Mouse (Mus musculus): ENCODE measurements around the gene Ttc4. TPM values are rescaled to one million over a fixed set of nuclear protein-coding genes. Genes with fewer than 3 reads are reported as not detected.

Ttc4 gene
- 10 to 100 TPM; 28.8 to 32.3 TPM for total RNA-seq (2021)
- long read RNA-seq, experiment 1, transcript Ttc4-201 (10 exons, 2,121 nt), result major isoform, 40 of 52 reads
- long read RNA-seq, experiment 1, partial matches to known transcripts, result 2 of 52 reads
- long read RNA-seq, experiment 1, other reads (novel, unspliced or antisense), result 10 of 52 reads
- long read RNA-seq, experiment 2, transcript Ttc4-201 (10 exons, 2,121 nt), result major isoform, 35 of 48 reads
- long read RNA-seq, experiment 2, partial matches to known transcripts, result 3 of 48 reads
- long read RNA-seq, experiment 2, other reads (novel, unspliced or antisense), result 10 of 48 reads

DNA sequence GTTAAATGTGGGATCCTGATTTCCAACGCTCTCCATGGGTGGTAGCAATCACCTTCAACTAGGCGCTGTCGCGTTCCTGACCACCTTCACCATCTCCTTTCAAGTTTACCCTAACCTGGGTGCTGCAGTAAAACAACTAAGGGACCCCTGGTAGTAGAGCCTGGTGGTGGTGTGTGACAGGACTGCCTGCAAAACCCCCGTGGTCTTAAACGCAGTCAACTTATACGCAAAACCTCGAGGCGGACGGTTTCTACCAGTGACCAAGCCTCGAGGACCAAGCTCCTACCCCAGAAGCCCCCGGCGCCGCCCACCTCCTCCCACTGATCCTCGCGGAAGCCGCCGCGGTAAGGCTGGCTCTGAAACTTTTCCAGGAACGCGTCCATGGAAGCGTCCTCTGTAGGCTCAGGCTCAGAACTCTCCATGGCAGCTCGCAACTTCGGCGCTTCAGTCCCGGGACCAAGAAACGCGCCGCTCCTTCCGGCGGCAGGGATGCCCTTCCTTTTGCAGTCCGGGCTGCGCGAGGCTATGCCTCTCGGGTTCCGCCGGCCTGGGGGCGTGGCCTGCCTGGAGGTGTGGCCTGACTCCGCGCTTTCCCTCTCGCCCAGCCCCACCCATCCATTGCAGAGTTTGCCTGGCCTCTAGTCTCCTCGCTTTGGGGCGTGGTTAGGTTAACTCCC is at the start of gene Ttc4:
Ttc4 (minus strand) TSS at position 503 of the 677 bp plus-strand sequence.
- DNase-seq (ENCODE audit: low spot score in 2 of 2), result peak; percentile 88 to 92

DNA sequence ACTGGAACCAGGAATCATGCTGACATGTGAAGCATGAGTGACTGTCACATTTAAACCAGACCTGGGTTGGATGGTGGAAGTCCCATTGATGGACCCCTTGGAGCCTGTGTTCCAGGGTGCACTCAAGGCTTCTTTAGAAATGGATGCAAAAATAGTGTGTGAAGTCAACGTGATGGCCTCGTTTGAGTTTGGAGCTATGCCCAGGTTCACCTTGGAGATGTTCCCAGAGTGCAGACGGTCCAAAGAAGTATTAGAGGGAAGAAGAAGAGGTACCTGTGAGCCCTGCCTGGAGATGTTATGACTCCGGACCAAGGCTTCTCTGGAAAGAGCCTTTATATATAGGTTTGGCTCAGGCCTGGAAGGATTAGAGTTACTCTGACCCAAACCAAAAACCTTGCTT is 41.9 kb upstream of the Ttc4 start:
- DNase-seq (ENCODE audit: low spot score in 2 of 2), result no peak

DNA sequence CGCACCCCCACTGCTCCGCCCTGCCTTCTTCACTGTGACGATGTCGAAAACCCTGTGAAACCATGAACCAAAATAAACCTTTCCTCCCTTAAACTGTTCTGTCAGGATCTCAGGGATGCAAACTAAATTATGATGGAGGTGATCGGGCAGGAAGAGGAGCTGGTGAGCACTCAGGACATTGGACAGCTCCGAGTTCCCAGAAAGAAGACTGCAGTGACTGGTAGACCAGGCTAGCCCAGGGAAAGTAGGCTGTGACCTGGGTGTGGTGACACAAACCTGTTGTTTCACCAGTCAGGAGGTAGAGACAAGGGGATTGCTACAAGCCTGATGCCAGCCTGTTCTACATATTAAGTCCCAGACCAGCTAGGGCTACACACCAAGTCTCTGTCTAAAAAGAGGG is 34.9 kb upstream of the Ttc4 start:
- no peak for DNase-seq (ENCODE audit: low spot score in 2 of 2)

DNA sequence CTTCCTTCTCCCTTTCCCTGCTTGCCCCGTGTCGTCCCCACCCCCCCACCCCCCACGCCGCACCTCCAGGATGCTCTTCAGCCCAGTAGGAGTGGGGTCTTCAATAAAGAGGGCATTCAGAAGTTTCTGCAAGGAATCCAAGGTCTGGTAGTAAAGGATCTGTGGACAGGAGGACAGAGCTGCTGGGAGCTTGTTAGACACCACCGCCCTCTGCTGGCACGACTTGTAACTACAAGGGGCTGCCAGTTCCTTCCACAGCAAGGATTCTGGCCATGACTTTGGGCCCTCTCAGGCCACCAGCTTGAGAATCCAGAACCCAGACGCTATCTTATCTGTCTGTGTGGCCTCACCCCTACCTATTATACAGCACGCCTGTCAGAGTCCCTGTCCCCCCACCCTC is 29.7 kb upstream of the Ttc4 start:
- DNase-seq (ENCODE audit: low spot score in 2 of 2), result peak; percentile 74 to 79

DNA sequence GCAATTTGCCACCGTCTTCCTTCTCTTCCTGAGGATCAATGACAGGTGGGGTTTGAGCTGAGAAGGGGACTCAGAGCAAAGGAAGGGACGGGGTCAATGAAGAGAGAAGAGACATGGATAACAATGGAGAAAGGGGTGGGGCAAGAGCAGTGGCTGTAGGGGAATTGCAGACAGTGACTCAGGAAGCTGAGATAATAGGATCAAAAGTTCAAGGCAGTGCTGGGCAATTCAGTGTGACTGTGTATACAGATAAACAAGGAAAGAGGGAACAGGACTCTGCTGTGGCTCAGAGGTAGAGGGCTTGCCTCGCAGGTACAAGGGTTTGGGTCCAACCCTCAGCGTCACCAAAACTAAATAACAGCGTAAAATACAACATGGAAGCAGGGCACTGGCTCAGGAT is 29.2 kb upstream of the Ttc4 start:
- DNase-seq (ENCODE audit: low spot score in 2 of 2), result no peak

DNA sequence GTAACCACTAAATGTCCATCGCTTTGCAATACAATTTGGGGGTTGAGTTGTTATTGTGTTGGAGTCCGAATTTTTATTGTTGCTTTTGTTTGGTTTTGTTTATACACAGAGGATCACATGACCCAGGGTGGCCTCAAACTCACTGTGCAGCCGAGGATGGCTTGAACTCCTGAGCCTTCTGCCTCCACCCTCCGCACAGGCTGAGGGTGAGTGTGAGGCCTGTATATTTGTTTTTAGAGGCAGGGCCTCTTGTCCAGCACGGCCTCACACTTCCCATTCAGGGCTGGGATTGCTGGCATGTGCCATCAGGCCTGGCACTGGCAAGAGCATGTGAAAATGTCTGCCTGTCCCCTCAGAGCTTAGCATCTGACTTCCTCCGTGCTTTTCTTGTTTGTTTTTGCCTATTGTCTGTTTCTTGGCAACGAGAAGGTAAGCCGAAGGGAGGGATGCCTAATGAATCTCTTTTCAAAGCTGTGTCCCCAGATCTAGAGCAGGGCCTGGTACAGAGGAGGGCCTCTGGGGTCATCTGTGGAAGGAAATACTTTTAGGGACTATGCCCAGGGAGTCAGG is 26.4 kb upstream of the Ttc4 start:
- DNase-seq (ENCODE audit: low spot score in 2 of 2), result no peak

DNA sequence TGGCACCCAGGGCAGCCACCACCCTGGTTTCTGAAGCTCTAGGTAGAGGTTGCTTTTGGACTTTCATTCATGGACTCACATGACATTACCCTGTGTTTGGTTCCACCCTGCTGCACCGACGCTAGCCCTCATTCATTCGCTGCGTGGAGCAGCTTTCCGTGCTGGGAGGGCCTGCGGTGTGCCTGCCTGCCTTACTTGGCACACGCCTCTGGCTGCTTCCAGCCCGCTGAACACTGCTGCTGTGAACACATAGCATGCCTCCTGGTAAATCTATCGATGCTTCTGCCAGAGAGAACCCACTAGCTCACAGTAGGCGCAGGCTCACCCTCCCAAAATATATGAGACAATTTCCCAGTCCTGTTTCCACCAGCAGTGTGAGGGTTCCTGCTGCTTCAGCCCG is 25.7 kb upstream of the Ttc4 start:
- no peak for DNase-seq (ENCODE audit: low spot score in 2 of 2)

DNA sequence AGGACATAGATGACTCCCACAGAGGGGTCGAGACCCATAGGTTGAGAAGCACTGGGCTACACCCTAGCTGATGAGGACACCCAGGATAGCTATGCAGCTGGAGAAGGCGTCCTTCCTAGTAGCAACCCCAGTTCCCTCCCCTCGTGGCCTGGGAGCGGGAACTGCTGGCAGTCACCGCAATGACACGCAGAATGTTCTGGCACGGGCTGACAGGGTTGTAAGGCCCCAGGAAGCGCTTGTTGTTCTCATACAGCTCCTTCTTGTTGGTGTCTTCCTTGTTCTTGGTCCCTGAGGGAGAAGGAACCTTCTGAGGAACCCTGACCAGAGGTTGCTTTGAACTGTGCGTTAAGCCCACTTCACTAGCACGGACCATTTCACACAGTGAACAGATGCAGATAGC is 25.2 kb upstream of the Ttc4 start:
- no peak for DNase-seq (ENCODE audit: low spot score in 2 of 2)

DNA sequence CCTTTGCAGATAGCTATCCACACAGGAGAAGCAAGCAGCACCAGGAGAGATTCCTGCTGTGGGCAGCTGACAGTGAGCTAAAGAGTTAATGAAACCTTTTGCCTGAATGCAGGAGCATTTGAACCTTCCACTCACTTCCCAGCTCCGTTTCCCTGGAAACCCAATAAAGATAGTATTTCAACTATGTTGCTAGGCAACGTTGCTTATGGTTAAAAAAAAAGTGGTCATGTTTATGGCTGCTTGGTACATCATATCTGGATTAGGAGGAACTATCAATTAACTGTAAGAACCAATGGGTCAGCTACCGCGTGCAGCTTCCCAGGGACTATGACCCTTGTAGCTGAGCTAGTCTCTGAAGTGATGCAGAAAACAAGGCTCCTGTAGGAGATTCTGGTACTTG is 22.1 kb upstream of the Ttc4 start:
- DNase-seq (ENCODE audit: low spot score in 2 of 2), result no peak

DNA sequence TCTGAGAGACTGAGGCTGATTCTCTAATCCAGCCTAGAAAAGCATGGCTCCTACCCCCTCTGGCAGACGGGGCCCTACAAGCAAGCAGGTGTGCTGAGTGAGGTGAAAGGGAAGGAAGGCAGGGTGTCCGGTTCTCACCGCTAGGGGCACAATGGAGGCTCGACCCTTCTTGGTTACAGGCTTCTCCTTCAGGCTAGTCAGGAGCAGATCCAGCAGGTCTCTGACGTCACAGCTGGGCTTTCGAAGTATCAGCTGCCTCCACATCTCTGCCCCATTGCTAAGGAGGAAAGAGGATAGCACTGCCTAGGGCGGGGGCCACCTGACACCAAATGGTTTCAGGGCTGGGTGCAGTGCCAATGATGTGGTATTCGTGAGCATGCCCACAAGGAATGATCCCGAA is 21.2 kb upstream of the Ttc4 start:
- DNase-seq (ENCODE audit: low spot score in 2 of 2), result no peak

DNA sequence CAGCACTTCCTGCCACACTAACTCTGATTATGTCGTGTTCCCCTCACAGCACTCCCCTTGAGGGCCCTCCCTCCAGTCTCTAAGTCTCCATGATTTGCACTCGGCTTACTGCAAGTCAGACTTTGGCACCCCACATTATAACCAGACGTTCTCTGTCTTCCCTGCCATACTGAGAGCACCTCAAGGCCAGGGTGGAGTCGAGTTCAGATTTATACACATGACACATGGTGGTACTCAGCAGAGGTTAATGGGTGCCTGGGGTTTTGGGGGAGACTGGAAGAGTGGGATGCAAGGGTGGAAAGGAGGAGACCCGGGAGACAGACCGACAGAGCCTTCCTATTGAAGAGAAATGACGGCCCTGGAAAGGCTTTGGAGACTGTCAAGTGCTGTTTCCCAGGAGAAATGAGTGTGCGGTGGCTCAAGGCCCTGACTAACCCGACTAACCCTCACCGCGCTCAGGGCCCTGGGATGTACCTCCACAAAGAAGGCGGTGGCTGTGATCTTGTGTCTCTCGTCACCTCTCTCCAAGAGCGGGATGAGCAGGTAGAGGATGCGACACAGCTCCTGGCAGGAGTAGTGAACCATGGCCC is 15.2 kb upstream of the Ttc4 start:
- DNase-seq (ENCODE audit: low spot score in 2 of 2), result no peak

DNA sequence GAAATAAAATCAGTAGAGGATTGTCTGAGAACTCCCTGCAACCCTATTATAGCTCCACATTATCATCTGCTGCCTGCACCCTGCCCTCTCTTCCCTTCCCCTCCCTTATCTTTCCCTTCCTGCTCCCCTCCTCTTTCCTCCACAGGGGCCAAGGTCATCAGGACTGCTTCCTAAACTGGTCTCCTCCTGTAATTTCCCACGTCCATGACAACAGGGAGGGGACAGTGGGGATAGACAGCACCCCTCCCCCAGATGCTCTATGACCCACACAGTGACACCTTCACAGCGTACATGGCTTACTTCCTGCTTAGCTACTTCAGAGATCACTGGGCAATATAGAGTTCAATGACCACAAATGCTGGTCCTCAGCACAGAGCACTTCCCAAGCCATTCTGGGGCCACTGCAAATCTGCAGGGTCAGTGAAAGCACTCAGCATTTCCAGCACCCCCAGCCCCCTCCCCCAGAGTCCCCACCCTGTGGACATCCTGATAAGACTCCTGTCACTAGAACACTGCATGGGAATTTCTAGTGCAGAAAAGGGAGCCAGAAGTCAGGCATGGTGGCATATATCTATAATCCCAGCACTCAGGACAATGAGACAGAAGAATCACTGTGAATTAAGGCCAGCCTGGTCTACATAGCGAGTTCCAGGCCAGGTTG is 10.0 kb upstream of the Ttc4 start:
- no peak for DNase-seq (ENCODE audit: low spot score in 2 of 2)

DNA sequence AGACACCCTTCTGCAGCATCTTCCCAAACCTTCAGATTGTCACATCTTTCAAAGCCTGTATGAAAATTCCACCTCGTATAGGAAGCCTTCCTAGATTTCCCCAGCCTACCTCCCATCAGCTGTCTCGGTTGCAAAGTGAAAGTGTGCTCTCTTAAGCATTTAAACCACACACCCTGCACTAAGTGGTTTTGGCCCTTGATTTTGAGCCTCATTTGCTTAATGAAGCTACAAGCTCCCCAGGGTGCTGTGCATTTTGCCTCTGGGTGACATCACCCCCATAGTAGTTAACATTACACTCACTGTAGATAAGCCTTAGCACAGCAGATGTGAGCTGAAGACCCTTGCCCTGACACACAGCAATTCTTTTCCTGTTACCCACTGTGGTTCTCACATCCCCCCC is 2.2 kb upstream of the Ttc4 start:
- no peak for DNase-seq (ENCODE audit: low spot score in 2 of 2)

DNA sequence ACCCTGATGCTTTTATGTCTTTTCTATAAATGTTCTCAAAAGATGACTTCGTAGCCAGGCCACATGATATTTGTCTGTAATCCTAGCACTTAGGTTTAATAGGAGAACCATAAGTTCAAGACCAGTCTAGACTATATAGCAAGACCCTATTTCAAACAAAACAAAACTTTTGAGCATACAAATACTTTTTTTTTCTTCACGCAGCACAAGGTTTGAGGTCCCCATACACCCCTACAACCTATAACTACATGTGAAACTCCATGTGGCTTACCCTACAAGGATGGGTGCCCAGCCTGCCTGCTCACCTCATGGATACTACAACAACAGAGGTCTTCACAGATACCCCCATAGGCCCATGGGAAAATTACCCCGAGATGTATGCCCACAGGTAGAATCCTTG is 408 bp upstream of the Ttc4 start:
- DNase-seq (ENCODE audit: low spot score in 2 of 2), result no peak

DNA sequence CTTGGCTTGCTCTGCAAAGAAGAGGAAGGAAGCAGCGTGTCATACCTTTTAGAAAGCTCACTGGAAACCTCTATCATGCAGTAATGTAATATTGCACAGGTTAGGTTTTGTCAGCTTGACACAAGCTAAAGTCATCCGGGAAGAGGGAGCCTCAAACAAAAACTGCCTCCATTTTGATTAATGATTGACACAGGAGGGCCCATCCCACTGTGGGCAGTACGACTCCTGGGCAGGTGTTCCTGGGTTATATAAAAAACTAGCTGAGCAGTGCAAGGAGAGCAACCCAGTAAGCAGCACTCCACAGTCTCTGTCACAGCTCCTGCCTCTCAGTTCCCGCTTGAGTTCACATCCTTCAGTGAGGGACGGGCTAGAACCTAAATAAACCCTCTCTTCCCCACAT is 2.0 kb downstream of the Ttc4 start:
- no peak for DNase-seq (ENCODE audit: low spot score in 2 of 2)

DNA sequence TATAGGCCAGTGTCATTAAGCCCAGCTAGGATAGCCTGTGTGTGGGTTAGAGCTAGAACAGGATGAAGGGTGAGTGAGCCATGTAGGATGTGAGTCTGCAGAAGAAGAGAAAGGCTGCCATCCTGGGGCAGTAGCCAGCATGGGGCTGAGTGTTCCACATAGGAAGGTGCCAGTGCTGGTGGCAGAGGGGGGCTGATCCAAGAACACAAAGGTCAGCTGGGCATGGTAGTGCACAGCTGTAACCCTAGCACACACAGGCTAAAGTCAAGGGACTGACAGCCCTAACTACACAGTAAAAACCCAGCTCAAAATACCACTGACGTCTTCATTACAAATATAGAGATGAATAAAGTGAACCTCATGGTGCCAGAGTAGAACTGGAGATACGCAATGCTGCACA is 12.2 kb downstream of the Ttc4 start:
- DNase-seq (ENCODE audit: low spot score in 2 of 2), result no peak

DNA sequence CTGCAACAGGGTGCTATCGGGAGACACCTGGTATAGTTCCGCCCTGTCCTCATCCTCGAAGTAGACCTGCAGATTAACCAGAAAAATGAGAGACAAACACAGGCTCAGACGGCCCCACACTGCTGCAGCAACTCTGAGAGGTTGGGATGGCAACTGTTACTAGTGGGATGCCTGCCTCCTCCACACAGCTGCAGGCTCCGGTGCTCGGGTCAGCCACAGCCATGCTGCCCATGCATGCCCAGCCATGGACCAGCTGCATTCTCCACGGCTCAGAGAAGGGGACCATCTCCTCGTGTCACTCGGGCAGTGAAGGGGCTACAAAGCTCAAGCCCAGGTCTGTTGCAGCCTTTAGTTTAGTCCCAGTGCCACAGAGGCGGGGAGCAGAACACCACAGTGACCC is 13.1 kb downstream of the Ttc4 start:
- DNase-seq (ENCODE audit: low spot score in 2 of 2), result no peak

DNA sequence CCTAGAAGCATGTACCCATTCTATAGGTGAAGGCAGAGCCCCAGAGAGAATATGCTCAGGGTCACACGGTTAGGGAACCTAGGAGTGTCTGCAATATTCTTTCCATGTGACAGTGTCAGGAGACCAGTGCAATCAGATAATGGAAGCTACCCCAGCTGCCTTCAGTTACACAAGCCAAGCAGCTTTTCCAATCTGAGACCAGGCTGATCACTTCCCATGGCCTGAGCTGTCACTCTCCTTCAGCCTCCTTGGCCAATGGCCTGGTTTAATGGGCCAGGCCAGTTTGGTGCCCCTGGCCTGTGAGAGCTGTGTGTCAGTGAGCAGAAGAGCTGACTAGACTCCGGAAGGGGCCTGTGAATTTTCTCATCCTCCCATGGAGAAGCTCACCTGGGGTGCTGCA is 13.5 kb downstream of the Ttc4 start:
- no peak for DNase-seq (ENCODE audit: low spot score in 2 of 2)

DNA sequence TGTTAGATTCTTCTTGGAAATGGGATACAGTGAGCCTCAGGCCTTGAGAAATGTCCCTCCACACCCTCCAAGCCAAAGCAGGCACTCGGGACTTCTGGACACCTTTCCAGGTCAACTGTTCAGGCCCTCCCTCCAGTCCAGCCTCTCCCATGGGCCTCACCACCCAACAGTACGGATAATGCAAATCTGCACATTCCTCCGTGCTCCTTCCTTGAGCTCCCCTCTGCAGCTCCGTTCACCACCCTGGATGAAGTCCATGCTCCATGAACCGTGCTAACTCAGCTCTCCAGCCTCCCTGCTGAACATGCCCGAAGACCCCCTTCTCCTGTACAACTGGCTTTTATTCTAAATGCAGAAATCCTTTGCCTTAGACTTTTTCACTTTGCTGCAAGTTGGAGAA is 14.0 kb downstream of the Ttc4 start:
- no peak for DNase-seq (ENCODE audit: low spot score in 2 of 2)

DNA sequence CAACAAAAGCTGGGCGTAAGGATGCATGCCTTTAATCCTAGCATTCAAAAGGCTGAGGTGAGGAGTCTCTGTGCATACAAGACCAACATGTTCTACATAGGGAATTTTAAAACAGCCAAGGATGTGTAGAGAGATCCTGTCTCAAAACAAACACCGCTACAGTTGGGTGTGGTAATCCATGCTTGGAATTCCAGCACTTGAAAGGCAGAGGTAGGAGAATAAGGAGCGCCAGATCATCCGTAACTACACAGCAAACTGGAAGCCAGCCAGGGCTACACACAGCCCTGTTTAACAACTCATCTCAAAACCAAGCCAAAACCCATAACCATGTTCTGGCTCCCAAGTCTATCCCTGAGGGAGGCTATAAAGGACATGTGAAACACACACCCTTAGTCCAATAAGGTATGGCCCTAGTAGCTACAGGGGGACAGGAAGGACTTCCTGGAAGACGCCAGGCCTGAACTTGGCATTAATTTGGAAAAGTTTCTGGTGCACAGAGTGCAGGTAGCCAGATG is 14.7 kb downstream of the Ttc4 start:
- no peak for DNase-seq (ENCODE audit: low spot score in 2 of 2)

DNA sequence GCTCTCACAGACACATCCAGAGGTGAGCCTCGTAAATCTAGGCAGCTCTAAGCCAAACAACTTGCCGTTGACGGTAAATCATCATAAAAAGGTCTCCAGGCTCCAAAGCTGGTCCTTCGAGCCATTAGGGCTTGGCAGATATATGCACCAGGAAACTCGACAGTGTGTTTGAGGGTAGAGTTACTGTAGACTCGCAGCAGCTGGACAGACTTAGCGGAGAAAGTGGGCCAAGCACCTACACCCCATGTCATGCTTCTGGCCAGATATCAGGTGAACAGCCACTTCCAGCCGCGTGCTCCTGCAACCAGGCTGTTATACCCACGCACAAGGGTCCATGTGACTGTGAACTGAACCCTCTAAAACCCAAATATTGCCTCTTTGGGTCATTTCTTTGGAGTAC is 23.1 kb downstream of the Ttc4 start:
- DNase-seq (ENCODE audit: low spot score in 2 of 2), result no peak

DNA sequence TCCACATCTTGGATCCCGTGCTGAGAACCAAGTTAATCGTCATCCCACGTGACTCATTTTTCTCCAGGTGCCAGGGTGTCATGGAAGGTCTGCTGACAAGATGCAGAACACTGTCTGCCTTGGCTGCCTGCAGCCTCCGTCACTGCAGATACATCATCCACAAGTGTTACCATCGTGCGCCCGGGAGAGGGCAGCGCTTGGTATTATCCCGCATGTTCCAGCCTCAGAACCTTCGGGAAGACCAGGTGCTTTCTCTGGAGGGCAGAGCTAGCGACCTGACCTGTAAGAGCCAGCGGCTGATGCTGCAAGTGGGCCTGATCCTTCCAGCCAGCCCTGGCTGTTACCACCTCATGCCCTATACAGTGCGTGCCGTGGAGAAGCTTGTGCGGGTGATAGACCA is 25.7 kb downstream of the Ttc4 start:
- no peak for DNase-seq (ENCODE audit: low spot score in 2 of 2)
